Mouse (Mus musculus): ENCODE results near the gene Ywhag. TPM values are rescaled to one million over a fixed set of nuclear protein-coding genes. Genes with fewer than 3 reads are reported as not detected.

Ywhag gene
- polyA plus RNA-seq, 3 experiments from 2014 or later, result 29.8 to 46.2 (median 37.0) TPM

DNA sequence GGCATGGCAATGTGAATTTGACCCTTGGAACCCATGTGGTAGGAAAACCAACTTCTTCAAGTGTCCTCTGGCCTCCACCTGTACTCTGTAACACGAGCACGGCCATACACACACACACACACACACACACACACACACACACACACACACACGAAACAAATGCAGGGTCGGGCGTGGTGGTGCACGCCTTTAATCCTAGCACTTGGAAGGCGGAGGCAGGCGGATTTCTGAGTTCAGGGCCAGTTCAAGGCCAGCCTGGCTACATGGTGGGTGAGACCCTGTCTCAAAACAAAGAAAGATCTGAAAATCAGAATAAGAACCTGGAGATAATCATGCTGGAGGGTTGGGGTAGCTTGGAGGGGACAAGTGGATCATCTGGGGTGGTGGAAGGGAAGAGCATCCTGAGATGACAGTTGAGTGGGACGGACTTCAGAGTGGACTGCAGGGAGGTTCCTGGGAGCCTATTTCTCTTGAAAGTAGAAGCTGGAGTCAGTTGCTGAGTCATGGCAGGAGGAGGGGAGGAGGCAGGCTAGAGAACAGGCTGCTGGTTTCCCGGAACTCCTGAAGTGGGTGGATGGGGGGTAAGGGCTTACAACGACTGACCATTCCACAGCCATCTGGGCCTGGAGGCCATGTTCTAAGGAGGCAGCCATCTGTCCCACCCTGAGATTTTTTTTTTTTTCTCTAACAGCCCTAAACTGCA, 16.4 kb upstream of the Ywhag start:
- ATAC-seq, result no peak

DNA sequence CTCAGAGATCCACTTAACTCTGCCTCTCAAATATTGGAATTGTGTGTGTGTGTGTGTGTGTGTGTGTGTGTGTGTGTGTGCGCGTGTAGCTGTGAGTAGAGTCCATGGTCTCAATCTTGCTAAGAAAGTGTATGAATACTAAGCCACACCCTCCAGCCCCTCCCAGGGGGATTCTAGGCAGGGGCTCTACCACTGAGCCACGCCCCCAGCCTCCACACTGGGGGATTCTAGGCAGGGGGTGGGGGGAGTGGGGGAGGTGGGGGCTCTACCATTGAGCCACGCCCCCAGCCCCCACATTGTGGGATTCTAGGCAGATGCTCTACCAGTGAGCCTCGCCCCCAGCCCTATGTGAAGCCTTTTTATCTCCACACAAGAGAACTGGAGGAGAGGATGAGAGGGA, 12.2 kb upstream of the Ywhag start:
- no peak for ATAC-seq

DNA sequence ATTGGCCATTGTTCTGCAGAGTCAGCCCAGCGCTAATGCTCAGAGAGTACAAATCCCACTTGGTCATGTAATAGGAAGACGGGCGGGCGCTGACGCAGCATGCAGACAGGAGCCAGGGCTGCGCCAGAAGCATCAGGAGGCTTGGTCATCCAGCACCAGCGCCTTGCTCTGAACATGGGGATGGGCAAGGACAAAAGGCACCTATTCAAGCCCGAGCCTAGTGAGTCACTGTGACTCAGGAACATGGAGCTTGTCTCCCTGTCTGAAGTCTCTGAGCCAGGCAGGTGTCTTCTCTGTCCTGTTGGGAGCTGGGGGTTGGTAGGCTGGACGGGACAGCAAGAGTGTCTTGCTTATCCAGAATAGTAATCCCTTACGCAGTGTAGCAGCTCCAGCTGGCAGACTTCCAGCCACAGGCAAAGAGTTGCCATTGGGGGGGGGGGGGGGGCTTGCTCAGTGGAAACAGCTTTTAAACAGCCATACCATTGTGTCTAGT, 11.5 kb upstream of the Ywhag start:
- no peak for ATAC-seq

DNA sequence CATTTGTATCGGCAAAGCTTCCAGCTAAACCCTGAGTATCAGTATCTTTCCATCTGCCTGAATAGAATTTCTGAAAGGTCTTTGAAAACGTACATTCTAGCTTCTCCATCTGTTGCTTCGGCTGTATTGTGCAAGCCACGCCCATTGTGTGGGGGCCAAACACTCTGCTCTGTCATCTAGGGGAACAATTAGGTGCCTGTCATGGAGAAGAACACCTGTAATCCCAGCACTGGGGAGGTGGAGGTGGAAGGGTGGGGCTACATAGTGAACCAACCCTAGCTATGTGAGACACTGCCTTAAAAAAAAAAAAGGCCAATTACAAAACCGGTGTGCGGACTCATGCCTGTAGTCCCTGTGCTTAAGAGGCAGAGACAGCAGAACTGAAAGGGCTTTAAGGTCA, 8.3 kb upstream of the Ywhag start:
- no peak for ATAC-seq

DNA sequence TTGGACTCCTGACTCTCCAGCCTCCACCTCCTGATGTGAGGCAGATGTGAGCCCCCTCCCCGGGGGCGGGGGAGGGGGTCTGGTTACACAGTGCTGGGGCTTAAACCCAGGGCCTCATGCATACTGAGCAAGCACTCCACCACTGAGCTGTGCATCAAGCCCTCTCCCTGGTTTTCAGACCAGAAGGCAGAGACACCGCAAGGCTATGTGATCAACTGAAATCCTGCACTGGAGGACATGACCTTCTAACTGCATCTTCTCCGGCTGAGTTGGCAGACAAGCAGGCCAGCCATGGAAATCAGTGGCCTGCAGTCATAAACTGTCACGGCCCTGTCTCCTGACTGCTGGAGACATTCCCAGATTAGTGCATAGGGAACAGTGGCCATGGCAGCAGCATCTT, 6.2 kb upstream of the Ywhag start:
- no peak for ATAC-seq

DNA sequence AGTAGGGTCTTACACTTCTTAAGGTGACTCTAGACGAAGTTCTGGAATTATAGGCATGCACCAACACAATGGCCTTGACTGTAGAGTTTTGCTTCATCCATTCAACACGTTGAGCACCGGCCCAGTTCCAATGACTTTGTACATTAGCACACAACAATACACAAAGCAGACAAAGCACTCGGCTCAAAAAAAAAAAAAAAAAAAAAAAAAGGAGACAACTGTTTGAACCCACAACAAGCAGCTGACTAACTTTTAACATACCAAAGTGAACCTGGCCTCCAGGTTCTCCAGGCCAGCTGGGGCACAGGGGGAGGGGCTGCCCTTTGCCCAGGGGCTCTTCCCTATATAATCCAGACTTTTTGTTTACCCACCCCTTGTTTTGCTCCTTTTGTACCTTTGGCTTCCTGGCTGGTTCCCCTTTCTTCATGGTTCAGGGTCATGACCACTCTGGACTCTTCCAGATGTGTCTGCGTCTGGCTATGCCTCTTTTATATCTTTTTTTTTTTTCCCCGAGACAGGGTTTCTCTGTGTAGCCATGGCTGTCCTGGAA, 1.3 kb upstream of the Ywhag start:
- no peak for ATAC-seq

DNA sequence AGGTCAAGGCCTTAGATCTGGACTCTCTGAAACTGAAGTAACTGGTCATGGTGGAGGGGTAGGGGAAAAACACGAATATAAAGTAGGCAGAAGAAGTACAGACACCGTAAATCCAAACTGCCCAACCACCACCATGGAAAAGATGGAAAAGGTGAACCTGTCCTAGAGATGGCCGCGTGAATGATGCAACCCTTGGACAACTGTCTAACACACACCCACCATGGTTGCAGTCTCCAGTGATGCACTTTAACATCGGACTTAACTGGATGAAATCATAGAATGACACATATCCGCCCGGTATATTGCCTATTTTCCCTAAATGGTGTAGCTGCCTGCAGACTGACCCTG, 734 bp upstream of the Ywhag start:
- ATAC-seq, result no peak

DNA sequence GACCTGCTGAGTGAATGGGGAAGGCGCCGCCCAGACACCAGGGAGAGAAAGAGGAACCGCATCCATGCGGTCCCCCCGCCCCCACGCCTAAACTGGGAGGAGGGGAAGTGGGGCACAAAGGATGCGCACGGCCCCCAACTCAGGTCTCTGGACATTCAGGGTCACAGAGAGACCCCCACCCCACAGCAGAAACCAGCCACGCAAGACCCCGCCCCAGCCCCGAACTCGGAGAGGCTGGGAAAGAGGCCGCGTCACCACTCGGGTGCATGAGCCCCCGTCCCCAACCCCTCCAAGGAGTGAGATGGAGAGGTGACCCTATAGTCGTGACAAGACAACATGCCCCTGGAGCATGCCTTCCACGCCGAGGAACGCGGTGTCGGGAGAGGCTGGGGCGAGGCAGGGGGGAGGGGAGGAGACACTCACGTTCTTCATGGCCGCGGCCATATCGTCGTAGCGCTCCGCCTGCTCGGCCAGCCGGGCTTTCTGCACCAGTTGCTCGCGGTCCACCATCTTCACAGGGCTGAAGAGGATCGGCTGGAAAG, 445 bp downstream of the Ywhag start:
- peak; percentile 40 for ATAC-seq

DNA sequence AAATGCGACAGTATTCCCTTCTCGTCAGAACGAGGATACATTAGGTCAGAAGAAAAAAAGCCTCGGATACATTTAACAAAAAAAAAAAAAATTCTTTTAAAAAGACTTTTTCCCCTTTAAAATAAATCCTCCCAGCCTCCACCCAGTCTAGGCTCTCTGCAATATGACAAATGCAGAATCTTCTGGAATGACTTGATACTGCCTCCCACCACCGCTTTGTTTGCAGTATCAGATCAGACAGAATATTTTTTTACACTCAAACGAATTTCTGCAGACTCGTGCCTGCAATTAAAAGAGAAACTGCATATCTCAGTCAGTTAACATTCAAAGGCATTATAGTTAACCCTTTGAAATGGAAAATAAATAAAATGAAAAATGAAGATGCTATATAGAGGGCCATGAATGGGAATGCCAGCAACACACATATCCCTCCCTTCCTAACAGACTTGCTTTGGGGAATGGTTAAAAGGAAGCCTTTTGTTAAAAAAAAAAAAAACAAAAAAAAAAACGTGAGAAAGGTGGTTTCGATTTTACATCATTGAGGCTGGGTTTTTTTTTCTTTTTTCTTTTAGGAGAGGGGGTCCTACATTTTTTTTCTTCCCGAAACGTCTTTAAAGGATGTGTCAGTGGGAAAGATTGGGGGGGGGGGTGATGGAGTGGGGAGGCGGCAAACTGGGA, 1.1 kb downstream of the Ywhag start:
- no peak for ATAC-seq

DNA sequence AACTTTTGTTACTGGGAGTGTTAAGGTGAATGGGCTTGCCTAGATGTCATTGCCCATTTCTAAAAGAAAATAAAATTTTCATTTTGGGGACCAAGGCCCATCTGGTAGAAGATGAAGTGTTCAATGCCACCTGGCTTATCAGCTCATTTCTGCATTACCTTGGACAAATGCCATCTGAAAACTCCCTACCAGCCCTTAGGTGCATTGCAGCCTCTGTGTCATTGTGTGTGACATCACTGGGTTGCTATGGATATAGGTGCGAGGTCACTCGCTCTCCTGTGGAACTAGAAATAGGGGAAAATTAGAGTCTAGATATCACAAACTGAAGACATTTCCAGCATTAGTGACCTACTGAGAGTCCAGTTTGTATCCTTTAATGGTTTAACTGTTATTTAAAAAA, 2.1 kb downstream of the Ywhag start:
- ATAC-seq, result no peak

DNA sequence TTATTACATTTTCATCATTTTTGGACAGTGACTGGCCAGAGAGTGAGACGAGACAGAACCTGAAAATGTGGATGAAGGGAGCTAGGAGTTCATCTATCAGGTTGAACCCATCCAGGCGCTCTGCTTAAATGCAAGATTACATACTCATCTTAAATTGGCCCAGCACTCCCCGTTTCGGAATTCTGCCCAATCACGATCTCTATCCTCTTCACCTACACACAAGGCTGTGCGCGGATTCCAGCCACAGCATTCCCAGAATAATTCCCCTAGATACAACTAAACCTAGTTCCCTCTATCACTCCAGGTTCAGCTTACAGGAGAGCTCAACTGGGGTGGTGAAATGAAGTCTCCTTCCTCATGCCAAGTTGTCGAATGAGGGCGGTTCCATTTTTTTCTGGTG, 2.9 kb downstream of the Ywhag start:
- ATAC-seq, result no peak

DNA sequence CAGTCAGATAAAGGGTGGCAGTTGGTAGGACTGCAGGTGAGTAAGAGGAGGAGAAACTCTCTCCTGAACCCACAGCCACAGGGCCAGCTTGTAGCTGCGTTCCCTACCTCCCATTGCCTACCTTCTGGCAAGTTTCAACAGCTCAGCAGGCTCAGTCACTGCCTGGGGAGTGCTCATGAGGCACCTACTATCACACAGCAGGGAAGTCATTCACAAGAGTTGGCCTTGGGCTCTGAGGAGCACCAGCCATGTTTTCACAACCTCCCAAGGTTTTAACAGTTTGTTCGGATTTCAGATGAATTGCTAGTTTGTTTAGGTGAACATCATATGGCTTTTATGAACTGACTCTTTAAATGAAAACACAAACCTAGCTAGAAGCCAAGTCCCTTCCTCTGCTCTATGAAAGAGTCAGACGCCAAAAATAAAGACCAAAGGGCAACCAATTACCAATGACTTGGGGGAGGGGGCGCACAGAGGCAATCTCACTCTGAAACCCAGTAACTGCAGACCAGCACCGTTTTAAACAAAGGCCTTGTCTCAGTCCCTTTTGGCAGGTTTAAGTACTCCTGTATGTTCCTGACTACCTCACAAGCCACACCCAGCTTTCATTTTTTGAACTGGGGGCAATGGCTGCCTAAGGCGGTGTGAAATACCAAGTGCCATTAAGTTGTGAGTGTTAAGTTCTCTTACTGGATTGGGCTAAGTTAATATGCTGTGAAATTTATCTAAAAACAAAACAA, 4.6 kb downstream of the Ywhag start:
- no peak for ATAC-seq

DNA sequence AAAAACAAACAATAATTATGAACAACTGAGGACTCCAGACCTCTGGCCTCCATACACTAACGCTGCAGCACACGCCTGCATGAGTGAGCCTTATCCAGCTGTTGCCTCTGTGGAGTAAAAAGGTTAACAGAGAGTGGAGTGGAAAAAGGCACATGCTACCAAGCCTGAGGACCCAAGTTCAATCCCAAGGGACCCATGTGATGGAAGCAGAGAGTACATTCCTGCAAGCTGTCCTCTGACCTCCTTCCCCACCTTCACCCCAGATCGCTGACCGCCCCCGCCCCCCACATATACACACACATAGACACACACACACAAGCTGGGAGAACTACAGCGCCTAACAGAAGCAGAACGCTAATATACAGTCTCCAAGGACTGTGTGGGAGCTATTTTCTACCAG, 10.5 kb downstream of the Ywhag start:
- no peak for ATAC-seq

DNA sequence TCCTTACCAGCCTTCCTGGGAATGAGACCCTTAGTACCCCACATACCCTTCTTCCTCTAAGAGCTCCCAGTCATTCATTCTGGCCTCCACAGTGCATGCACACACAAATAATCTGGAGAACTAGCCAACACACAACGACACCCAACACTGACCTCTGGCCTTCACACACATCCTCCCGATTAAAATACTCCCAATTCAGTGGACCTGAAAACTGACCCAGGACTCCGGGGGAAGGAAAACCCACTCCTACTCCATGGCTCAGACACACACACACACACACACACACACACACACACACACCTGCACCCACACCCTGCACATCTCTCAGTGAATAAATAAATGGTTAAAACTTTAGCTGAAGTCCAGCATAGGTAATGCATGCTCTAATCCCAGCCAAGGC, 14.5 kb downstream of the Ywhag start:
- no peak for ATAC-seq

DNA sequence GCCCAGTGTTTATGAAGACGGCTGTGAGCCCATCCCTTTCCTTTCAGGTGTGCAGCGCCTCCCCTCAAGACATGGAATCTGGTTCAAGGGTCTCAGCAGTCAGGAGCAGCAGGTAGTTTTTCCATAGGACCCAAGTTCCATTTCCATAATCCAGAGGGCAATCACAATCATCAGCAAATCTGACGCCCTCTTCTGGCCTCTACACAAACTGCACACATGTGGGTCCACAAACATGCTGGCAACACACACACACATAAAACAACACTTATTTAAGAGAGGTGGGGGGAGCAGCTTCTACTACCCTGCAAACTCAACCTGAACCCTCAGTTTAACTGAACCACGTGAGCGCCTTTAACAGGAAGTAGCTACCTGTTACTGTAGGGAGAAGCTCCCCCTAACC, 15.8 kb downstream of the Ywhag start:
- no peak for ATAC-seq

DNA sequence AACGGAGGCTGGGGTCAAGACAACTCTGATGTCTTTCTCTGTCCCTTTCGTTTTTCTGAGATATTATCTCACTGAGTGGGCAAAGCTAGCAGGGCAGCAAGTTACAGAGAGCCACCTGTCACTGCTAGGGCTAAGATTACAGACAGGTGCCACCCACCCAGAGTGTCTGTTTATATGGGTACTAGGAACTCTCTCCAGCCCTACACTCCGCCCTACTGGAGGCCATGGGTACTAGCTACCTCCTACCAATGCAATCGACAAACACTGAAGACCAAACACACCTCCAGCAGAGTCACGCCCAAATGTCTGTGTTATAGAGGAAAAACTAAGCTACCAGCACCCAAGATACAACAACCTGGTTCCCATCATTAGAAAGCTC, 16.4 kb downstream of the Ywhag start:
- no peak for ATAC-seq

DNA sequence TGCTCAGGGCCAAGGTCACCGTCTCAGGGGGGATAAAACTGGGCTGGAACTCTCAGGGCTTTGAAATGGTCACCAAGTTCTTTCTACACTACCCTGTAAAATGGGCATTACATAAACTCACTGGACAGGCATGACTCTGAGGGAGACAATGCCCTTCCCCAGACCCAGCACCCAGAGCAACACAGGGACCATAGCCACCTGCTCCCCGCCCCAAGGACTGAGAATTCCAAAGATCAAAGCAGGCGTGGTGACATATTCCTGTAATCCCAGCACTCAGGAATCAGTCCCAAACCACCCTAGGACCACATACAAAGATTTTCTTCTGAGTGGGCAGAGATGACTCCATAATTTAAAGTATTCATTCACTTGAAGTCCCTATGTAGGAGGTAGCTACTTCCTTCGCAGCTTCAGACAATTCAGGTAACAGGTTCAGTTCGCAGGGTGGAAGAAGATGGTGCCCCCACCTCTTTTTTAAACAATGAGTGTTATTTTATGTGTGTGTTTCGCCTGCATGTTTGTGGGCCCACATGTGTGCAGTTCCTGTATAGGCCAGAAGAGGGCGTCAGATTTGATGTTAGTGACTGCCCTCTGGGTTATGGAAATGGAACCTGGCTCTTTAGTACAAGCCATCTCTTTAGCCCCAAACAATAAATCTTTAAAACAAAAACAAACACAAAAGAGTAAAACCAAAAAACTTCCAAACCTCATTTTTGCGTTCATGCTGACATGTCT, 16.9 kb downstream of the Ywhag start:
- no peak for ATAC-seq

DNA sequence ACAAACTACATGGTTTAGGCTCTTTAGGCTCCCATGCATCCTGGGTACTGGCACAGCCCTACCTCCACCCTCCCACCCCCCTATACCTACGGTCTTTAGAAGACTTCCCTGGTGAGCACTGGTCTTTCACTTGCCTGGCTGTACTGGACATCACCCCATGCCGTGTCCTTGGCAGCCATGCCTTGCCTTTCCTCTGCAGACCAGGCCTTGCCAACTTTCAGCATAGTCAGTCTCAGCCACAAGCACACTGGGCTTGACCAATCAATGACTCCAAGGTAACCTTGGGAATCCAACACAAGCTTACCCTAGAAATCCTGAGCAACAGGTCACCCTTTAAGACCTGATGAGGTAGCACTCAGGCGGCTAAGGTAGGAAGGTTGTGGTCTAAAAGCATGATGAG, 17.8 kb downstream of the Ywhag start:
- no peak for ATAC-seq

DNA sequence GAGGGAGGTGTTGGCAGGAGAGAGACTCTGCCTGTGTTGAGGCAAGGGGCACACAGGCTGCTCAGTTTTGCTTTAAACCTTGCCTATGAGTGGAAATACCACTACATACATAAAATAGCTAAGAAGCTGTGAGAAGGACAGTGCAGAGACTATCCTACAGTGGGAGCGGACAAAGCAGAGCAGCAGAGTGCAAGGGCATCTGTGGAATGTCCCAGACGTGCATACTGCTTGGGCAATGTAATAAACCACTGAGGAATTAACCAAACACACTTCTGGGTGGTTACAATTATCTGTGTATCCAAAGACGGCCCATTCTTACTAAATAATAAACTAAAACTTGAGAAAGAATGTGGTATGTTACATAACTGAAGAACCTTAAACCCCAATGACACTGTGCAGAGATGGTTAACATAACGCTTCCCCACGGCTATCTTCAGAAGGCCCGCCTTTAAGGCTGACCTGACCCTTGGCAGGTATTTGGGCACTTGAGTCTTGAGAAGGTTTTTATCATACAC, 18.3 kb downstream of the Ywhag start:
- ATAC-seq, result no peak

DNA sequence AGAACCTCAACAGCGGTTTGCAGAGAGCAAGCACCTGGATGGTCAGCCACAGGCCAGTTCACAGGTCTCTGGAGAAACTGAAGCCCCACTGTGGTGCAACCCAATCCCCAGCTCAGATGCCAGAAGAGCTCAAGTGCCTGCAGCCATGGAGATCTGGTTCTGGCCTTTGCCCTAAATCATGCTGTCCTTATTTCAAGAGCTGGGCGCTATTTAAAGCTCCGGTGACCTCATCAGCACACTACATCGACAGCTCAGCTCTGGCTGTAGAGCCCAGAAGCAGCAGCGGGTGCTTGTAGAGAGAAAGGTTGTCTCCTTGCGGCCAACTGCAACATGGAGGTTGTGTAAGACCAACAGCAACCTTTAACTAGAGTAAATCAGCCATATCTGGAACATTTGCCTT, 20.3 kb downstream of the Ywhag start:
- ATAC-seq, result no peak

DNA sequence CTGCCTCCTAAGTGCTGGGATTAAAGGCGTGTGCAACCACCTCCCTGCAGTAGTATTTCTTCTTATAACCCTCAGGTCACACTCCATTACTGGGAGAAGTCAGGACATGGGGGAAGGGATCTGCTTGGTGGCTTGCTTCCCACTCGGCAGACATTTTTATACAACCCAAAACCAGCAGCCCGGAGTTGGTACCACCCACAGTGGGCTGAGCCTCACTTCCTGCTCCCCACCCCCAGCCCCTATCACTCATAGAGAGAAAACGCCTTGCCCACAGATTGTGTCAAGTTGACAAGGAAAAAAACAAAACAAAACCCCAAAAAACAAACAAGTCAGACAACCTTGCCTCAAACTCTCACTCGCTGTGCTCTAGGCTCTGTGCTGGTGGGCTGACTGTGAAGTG, 21.2 kb downstream of the Ywhag start:
- peak; percentile 92 for ATAC-seq

DNA sequence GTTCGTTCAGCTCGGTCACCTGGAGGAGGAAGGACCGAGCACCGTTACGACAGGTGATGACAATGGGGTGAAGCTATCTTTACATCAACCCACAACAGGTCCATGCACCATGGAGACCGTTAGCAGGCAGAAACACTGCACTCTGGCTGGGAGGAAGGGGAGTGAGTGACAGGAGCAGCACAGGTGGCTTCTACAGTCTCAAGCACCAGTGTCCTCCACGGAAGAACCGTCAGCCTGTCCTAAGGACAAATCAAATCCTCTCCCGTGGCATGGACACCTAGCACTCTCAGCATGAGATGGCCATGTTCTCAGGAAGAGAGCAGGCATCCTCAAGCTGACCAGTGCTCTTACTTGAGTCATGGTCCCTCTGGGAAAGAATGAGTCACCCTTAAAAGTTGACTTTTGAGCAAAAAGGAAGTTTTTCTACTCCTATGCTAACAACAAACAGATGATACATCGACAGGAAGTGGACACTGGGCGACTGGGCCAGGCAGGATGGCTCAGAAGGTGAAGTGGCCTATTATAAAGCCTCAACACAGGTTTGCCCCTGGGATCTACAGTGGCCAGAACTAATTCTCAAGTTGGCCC, 22.7 kb downstream of the Ywhag start:
- ATAC-seq, result no peak
